Mouse (Mus musculus) midbrain, embryonic 16.5 days (tissue): ENCODE results near the gene Ebpl. TPM values are rescaled to one million over a fixed set of nuclear protein-coding genes. Genes with fewer than 3 reads are reported as not detected.

Source experiments
- ATAC-seq: fragments of 200-750 bp; cut with Nextera tagmentation; 2 replicates; pipeline ENCODE4 v1.8.0; 2017; ENCODE audit warnings: moderate TSS enrichment
- H3K27ac ChIP-seq: fragments of 300-500 bp; sonication (generic); 2 replicates; pipeline ENCODE4 v1.5.1; 2014; ENCODE audit warnings: mild to moderate bottlenecking, low read length, mixed read lengths
- H3K27me3 ChIP-seq: fragments of 300-500 bp; sonication (generic); 2 replicates; pipeline ENCODE4 v1.6.1; 2014; ENCODE audit warnings: low read depth, low read length, mixed read lengths; ENCODE audit not compliant: control insufficient read depth, insufficient read depth
- H3K36me3 ChIP-seq: fragments of 300-500 bp; sonication (generic); 2 replicates; pipeline ENCODE4 v1.6.1; 2014; ENCODE audit warnings: mild to moderate bottlenecking, low read length, moderate library complexity, mixed read lengths; ENCODE audit not compliant: control insufficient read depth, insufficient read depth
- H3K4me1 ChIP-seq: fragments of 300-500 bp; sonication (generic); 2 replicates; pipeline ENCODE4 v1.6.1; 2014; ENCODE audit warnings: mild to moderate bottlenecking, low read length, mixed read lengths; ENCODE audit not compliant: control insufficient read depth, insufficient read depth
- H3K4me2 ChIP-seq: fragments of 300-500 bp; sonication (generic); 2 replicates; pipeline ENCODE4 v1.6.1; 2014; ENCODE audit warnings: mild to moderate bottlenecking, low read length, mixed read lengths
- H3K4me3 ChIP-seq: fragments of 300-500 bp; sonication (generic); 2 replicates; pipeline ENCODE4 v1.5.1; 2014; ENCODE audit warnings: low read depth, mild to moderate bottlenecking, low read length, moderate library complexity, mixed read lengths
- H3K9ac ChIP-seq: fragments of 300-500 bp; sonication (generic); 2 replicates; pipeline ENCODE4 v1.6.1; 2014; ENCODE audit warnings: low read depth, low read length, mixed read lengths
- H3K9me3 ChIP-seq: fragments of 300-500 bp; sonication (generic); replicated peaks from 2 replicates; pipeline ENCODE4 v1.6.1; 2014; ENCODE audit warnings: mild to moderate bottlenecking, low read length, mixed read lengths; ENCODE audit not compliant: control insufficient read depth, poor library complexity, severe bottlenecking
- WGBS: fragments of 180-500 bp; shearing (Covaris S2); extraction: QIAGEN DNeasy Blood & Tissue Kit; methylation state at CpG from one replicate; pipeline ENCODE4 v1.1.7; 2014; 5-methylcytosine and 5-hydroxymethylcytosine counted together
- polyA plus RNA-seq: library from polyadenylated mRNA; unstranded; fragments of >200 nt; fragmentation: Nextera tagmentation; extraction: Ambion mirVana; gene quantifications from 2 replicates; pipeline ENCODE4 v1.2.1, GENCODE M21; 2015

Ebpl gene
- polyA plus RNA-seq: 9.4 and 10.0 TPM in 2 replicates

GRCm38 (mm10) chr14:61360131-61360980, at the start of gene Ebpl:
TSS of gene Ebpl (minus strand) at chr14:61360439.
- no peaks in the 10 kb centered on the region for H3K27me3 ChIP-seq
- peak within 1 kb of the TSS; percentile 84 for H3K9ac ChIP-seq
- H3K4me1 ChIP-seq: peaks cover 5% of the 10 kb centered on the region
- H3K36me3 ChIP-seq: no peaks in the 10 kb centered on the region
- under 1% methylated on average over 39 of the region's 40 CpGs for WGBS
- peak within 1 kb of the TSS; percentile 70 for H3K4me2 ChIP-seq
- peak within 1 kb of the TSS; percentile 68 for H3K4me3 ChIP-seq
- H3K27ac ChIP-seq: peak within 1 kb of the TSS; percentile 73
- ATAC-seq: peak; percentile 96
- H3K9me3 ChIP-seq: no peaks in the 10 kb centered on the region

GRCm38 (mm10) chr14:61410020-61410419, 49.8 kb upstream of the Ebpl start:
- Histone ChIP-seq H3K4me3 (no peak overlapping the region), H3K27ac (no peak overlapping the region), H3K4me1 (peaks cover 10% of the 10 kb centered on the region), H3K27me3 (no peaks in the 10 kb centered on the region), H3K9me3 (no peaks in the 10 kb centered on the region), H3K4me2 (no peak overlapping the region), H3K36me3 (no peaks in the 10 kb centered on the region), H3K9ac (no peak overlapping the region)
- ATAC-seq: no peak
- WGBS: 84% methylated on average over 2 of the region's 2 CpGs

- Histone ChIP-seq H3K9me3 (no peaks in the 10 kb centered on the region), H3K36me3 (peaks cover 3% of the 10 kb centered on the region; the same call in 1 of the 2 replicates), H3K27ac (no peak overlapping the region), H3K9ac (no peak overlapping the region), H3K4me2 (no peak overlapping the region), H3K4me3 (no peak overlapping the region), H3K27me3 (no peaks in the 10 kb centered on the region), H3K4me1 (no peaks in the 10 kb centered on the region)
- no peak for ATAC-seq
- 96% methylated on average over 3 of the region's 3 CpGs for WGBS
Measured at GRCm38 (mm10) chr14:61407055-61407454, 46.8 kb upstream of the Ebpl start.

- H3K9ac ChIP-seq: no peak overlapping the region
- H3K4me1 ChIP-seq: no peaks in the 10 kb centered on the region
- H3K9me3 ChIP-seq: no peaks in the 10 kb centered on the region
- H3K27ac ChIP-seq: no peak overlapping the region
- H3K4me2 ChIP-seq: no peak overlapping the region
- H3K36me3 ChIP-seq: peaks cover 4% of the 10 kb centered on the region; the same call in 1 of the 2 replicates
- ATAC-seq: no peak
- H3K4me3 ChIP-seq: no peak overlapping the region
- H3K27me3 ChIP-seq: no peaks in the 10 kb centered on the region
Measured at GRCm38 (mm10) chr14:61405761-61406160, 45.5 kb upstream of the Ebpl start.

- Histone ChIP-seq H3K27ac (no peak overlapping the region), H3K4me3 (no peak overlapping the region), H3K36me3 (peaks cover 4% of the 10 kb centered on the region; the same call in 1 of the 2 replicates), H3K9me3 (no peaks in the 10 kb centered on the region), H3K4me1 (no peaks in the 10 kb centered on the region), H3K9ac (no peak overlapping the region), H3K4me2 (no peak overlapping the region), H3K27me3 (no peaks in the 10 kb centered on the region)
- ATAC-seq: no peak
- WGBS: 95% methylated on average over 3 of the region's 3 CpGs
Measured at GRCm38 (mm10) chr14:61404941-61405340, 44.7 kb upstream of the Ebpl start.

- Histone ChIP-seq H3K4me1 (no peaks in the 10 kb centered on the region), H3K4me2 (no peak overlapping the region), H3K27me3 (no peaks in the 10 kb centered on the region), H3K4me3 (no peak overlapping the region), H3K36me3 (peaks cover 11% of the 10 kb centered on the region), H3K9me3 (no peaks in the 10 kb centered on the region), H3K27ac (no peak overlapping the region), H3K9ac (no peak overlapping the region)
- ATAC-seq: no peak
- 93% methylated on average over 6 of the region's 6 CpGs for WGBS
Measured at GRCm38 (mm10) chr14:61394745-61395144, 34.5 kb upstream of the Ebpl start.

GRCm38 (mm10) chr14:61390586-61390985, 30.3 kb upstream of the Ebpl start:
- Histone ChIP-seq H3K27me3 (no peaks in the 10 kb centered on the region), H3K4me1 (no peaks in the 10 kb centered on the region), H3K9me3 (no peaks in the 10 kb centered on the region), H3K9ac (no peak overlapping the region), H3K4me2 (no peak overlapping the region), H3K4me3 (no peak overlapping the region), H3K36me3 (peaks cover 3% of the 10 kb centered on the region), H3K27ac (no peak overlapping the region)
- no peak for ATAC-seq
- 80% methylated on average over 3 of the region's 3 CpGs for WGBS

- H3K4me3 ChIP-seq: no peak overlapping the region
- H3K4me1 ChIP-seq: no peaks in the 10 kb centered on the region
- no peaks in the 10 kb centered on the region for H3K9me3 ChIP-seq
- no peak for ATAC-seq
- 79% methylated on average over 2 of the region's 2 CpGs for WGBS
- no peak overlapping the region for H3K9ac ChIP-seq
- H3K4me2 ChIP-seq: no peak overlapping the region
- H3K27ac ChIP-seq: no peak overlapping the region
- peaks cover 22% of the 10 kb centered on the region for H3K36me3 ChIP-seq
- H3K27me3 ChIP-seq: no peaks in the 10 kb centered on the region
Measured at GRCm38 (mm10) chr14:61367290-61367689, 7.1 kb upstream of the Ebpl start.

GRCm38 (mm10) chr14:61364656-61365055, 4.4 kb upstream of the Ebpl start:
- no peaks in the 10 kb centered on the region for H3K27me3 ChIP-seq

More at GRCm38 (mm10) chr14:61364656-61365055, 4.4 kb upstream of the Ebpl start:
- H3K4me3 ChIP-seq: no peak overlapping the region
- no peak overlapping the region for H3K27ac ChIP-seq
- peaks cover 11% of the 10 kb centered on the region for H3K36me3 ChIP-seq
- no peaks in the 10 kb centered on the region for H3K9me3 ChIP-seq
- ATAC-seq: no peak
- H3K9ac ChIP-seq: no peak overlapping the region
- H3K4me2 ChIP-seq: no peak overlapping the region
- peaks cover 5% of the 10 kb centered on the region for H3K4me1 ChIP-seq
- WGBS: 90% methylated on average over 3 of the region's 3 CpGs
